Mouse (Mus musculus): ENCODE measurements around the gene Bmyc. TPM values are rescaled to one million over a fixed set of nuclear protein-coding genes. Genes with fewer than 3 reads are reported as not detected.

The Bmyc gene
- polyA plus RNA-seq, 1 experiment: 14.2 TPM

- TF ChIP-seq POLR2A (IDR thresholded peaks at IDR 0.05; ENCODE audit: low read depth, low read length) (no peak), CTCF (conservative IDR thresholded peaks at IDR 0.05; ENCODE audit: insufficient read depth, insufficient read length, low read depth, low read length) (no peak)
Observed at GRCm38 (mm10) chr2:25666516-25666915, 40.0 kb upstream of the Bmyc start.

GRCm38 (mm10) chr2:25676486-25676885, 30.1 kb upstream of the Bmyc start, which contains the start of gene Lcn6:
TSS of gene Lcn6 (plus strand) at chr2:25676786.
- TF ChIP-seq POLR2A (IDR thresholded peaks at IDR 0.05; ENCODE audit: low read depth, low read length) (no peak), CTCF (conservative IDR thresholded peaks at IDR 0.05; ENCODE audit: insufficient read depth, insufficient read length, low read depth, low read length) (no peak)
- H3K27ac ChIP-seq (ENCODE audit: insufficient read depth, low read depth, low read length): no peak within 1 kb of the TSS
- H3K4me1 ChIP-seq (ENCODE audit: control insufficient read depth, insufficient read depth, low read length): no peaks in the 10 kb centered on the region
- WGBS: 88% methylated on average over 3 of the region's 3 CpGs
- H3K4me3 ChIP-seq (ENCODE audit: insufficient read depth, low read depth, low read length): no peak within 1 kb of the TSS
- H3K27me3 ChIP-seq (replicated peaks; ENCODE audit: control insufficient read depth, insufficient read depth, low read length): no peaks in the 10 kb centered on the region
- DNase-seq: no peak
- H3K36me3 ChIP-seq (ENCODE audit: control insufficient read depth, insufficient read depth, low read length): no peaks in the 10 kb centered on the region

More at GRCm38 (mm10) chr2:25666516-25666915, 40.0 kb upstream of the Bmyc start:
- 81% methylated on average over 1 of the region's 1 CpGs for WGBS
- Histone ChIP-seq H3K4me1 (ENCODE audit: control insufficient read depth, insufficient read depth, low read length) (no peaks in the 10 kb centered on the region), H3K27me3 (replicated peaks; ENCODE audit: control insufficient read depth, insufficient read depth, low read length) (no peaks in the 10 kb centered on the region), H3K36me3 (ENCODE audit: control insufficient read depth, insufficient read depth, low read length) (no peaks in the 10 kb centered on the region), H3K4me3 (ENCODE audit: insufficient read depth, low read depth, low read length) (no peak overlapping the region), H3K27ac (ENCODE audit: insufficient read depth, low read depth, low read length) (no peak overlapping the region)
- no peak for DNase-seq

GRCm38 (mm10) chr2:25679559-25679958, 27.0 kb upstream of the Bmyc start:
- no peaks in the 10 kb centered on the region for H3K4me1 ChIP-seq (ENCODE audit: control insufficient read depth, insufficient read depth, low read length)
- DNase-seq: no peak
- 89% methylated on average over 6 of the region's 6 CpGs for WGBS
- H3K36me3 ChIP-seq (ENCODE audit: control insufficient read depth, insufficient read depth, low read length): no peaks in the 10 kb centered on the region
- TF ChIP-seq CTCF (conservative IDR thresholded peaks at IDR 0.05; ENCODE audit: insufficient read depth, insufficient read length, low read depth, low read length): no peak
- no peak overlapping the region for H3K4me3 ChIP-seq (ENCODE audit: insufficient read depth, low read depth, low read length)
- no peak overlapping the region for H3K27ac ChIP-seq (ENCODE audit: insufficient read depth, low read depth, low read length)
- H3K27me3 ChIP-seq (replicated peaks; ENCODE audit: control insufficient read depth, insufficient read depth, low read length): no peaks in the 10 kb centered on the region

- WGBS: 75% methylated on average over 2 of the region's 2 CpGs
- Histone ChIP-seq H3K27me3 (replicated peaks; ENCODE audit: control insufficient read depth, insufficient read depth, low read length) (no peaks in the 10 kb centered on the region), H3K4me3 (ENCODE audit: insufficient read depth, low read depth, low read length) (no peak within 1 kb of the TSS), H3K36me3 (ENCODE audit: control insufficient read depth, insufficient read depth, low read length) (no peaks in the 10 kb centered on the region), H3K4me1 (ENCODE audit: control insufficient read depth, insufficient read depth, low read length) (no peaks in the 10 kb centered on the region), H3K27ac (ENCODE audit: insufficient read depth, low read depth, low read length) (no peak within 1 kb of the TSS)
- no peak for TF ChIP-seq POLR2A (IDR thresholded peaks at IDR 0.05; ENCODE audit: low read depth, low read length)
- no peak for TF ChIP-seq CTCF (conservative IDR thresholded peaks at IDR 0.05; ENCODE audit: insufficient read depth, insufficient read length, low read depth, low read length)
- no peak for DNase-seq
Observed at GRCm38 (mm10) chr2:25682426-25682825, 24.1 kb upstream of the Bmyc start, which contains the start of gene Lcn10. TSS of gene Lcn10 (plus strand) at chr2:25682726.

- Histone ChIP-seq H3K4me1 (ENCODE audit: control insufficient read depth, insufficient read depth, low read length) (no peaks in the 10 kb centered on the region), H3K27ac (ENCODE audit: insufficient read depth, low read depth, low read length) (no peak overlapping the region), H3K27me3 (replicated peaks; ENCODE audit: control insufficient read depth, insufficient read depth, low read length) (no peaks in the 10 kb centered on the region), H3K36me3 (ENCODE audit: control insufficient read depth, insufficient read depth, low read length) (no peaks in the 10 kb centered on the region), H3K4me3 (ENCODE audit: insufficient read depth, low read depth, low read length) (no peak overlapping the region)
- DNase-seq: no peak
- TF ChIP-seq POLR2A (IDR thresholded peaks at IDR 0.05; ENCODE audit: low read depth, low read length) (no peak), CTCF (conservative IDR thresholded peaks at IDR 0.05; ENCODE audit: insufficient read depth, insufficient read length, low read depth, low read length) (no peak)
- 65% methylated on average over 4 of the region's 4 CpGs for WGBS
Observed at GRCm38 (mm10) chr2:25686941-25687340, 19.6 kb upstream of the Bmyc start.

GRCm38 (mm10) chr2:25694605-25695004, 11.9 kb upstream of the Bmyc start:
- TF ChIP-seq POLR2A (IDR thresholded peaks at IDR 0.05; ENCODE audit: low read depth, low read length): no peak
- TF ChIP-seq CTCF (conservative IDR thresholded peaks at IDR 0.05; ENCODE audit: insufficient read depth, insufficient read length, low read depth, low read length): peak; percentile 75
- H3K27ac ChIP-seq (ENCODE audit: insufficient read depth, low read depth, low read length): no peak overlapping the region
- H3K27me3 ChIP-seq (replicated peaks; ENCODE audit: control insufficient read depth, insufficient read depth, low read length): no peaks in the 10 kb centered on the region
- peak; percentile 58 for DNase-seq
- H3K4me3 ChIP-seq (ENCODE audit: insufficient read depth, low read depth, low read length): no peak overlapping the region
- H3K36me3 ChIP-seq (ENCODE audit: control insufficient read depth, insufficient read depth, low read length): no peaks in the 10 kb centered on the region
- no peaks in the 10 kb centered on the region for H3K4me1 ChIP-seq (ENCODE audit: control insufficient read depth, insufficient read depth, low read length)

GRCm38 (mm10) chr2:25696951-25697350, 9.6 kb upstream of the Bmyc start:
- peak; percentile 52 for DNase-seq
- no peaks in the 10 kb centered on the region for H3K4me1 ChIP-seq (ENCODE audit: control insufficient read depth, insufficient read depth, low read length)
- H3K27me3 ChIP-seq (replicated peaks; ENCODE audit: control insufficient read depth, insufficient read depth, low read length): no peaks in the 10 kb centered on the region
- H3K27ac ChIP-seq (ENCODE audit: insufficient read depth, low read depth, low read length): no peak overlapping the region
- no peaks in the 10 kb centered on the region for H3K36me3 ChIP-seq (ENCODE audit: control insufficient read depth, insufficient read depth, low read length)
- no peak overlapping the region for H3K4me3 ChIP-seq (ENCODE audit: insufficient read depth, low read depth, low read length)
- TF ChIP-seq CTCF (conservative IDR thresholded peaks at IDR 0.05; ENCODE audit: insufficient read depth, insufficient read length, low read depth, low read length): no peak
- TF ChIP-seq POLR2A (IDR thresholded peaks at IDR 0.05; ENCODE audit: low read depth, low read length): no peak
- 15% methylated on average over 4 of the region's 4 CpGs for WGBS

Data from kidney, adult 2 months (tissue).